Mouse (Mus musculus): ENCODE data around the gene Chek2.

DNA sequence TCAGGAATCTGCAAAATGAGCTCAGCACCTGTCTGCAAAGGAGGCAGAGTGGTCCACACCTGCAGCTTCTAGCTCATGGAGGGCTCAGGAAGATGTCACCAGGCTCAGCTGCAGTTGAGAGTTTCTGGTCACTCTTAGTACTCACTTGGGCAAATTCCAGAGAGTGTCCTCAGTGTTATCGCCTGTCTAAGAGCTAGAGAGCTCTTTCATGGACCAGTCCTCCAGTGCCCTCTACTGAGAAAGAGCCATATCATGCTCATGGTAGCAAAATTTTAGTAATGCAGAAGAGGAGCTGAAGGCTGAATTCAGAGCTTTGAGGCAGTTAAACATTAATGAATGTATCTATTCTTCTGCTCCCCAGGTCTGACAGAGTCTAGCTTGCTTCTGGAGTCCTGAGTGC lies 83.6 kb downstream of the Chek2 start:
- TF ChIP-seq POLR2A (IDR thresholded peaks at IDR 0.05; ENCODE audit: low read depth, low read length) (no peak), RAD21 (IDR thresholded peaks at IDR 0.05; ENCODE audit: low read depth, low read length) (peak; percentile 45), EP300 (IDR thresholded peaks at IDR 0.05; ENCODE audit: low read length) (no peak), CTCF (conservative IDR thresholded peaks at IDR 0.05 in 1 of 2, IDR thresholded peaks at IDR 0.05 in 1 of 2; ENCODE audit: low read depth in 2 of 2, low read length in 2 of 2) (peak in 1 of 2 experiments; percentile 50; a peak in 2 of 4 replicates)

All from CH12.LX (cell line).